Mouse (Mus musculus) liver, embryonic 16.5 days (tissue): Measurements from ENCODE around the gene Pcbd2. TPM values are rescaled to one million over a fixed set of nuclear protein-coding genes. Genes with fewer than 3 reads are reported as not detected.

Experiments used
- ATAC-seq: fragments of 200-750 bp; cut with Nextera tagmentation; 2 replicates; pipeline ENCODE4 v1.8.0; 2017; ENCODE audit warnings: low read depth, mild to moderate bottlenecking, moderate number of reproducible peaks, moderate library complexity
- H3K27ac ChIP-seq: fragments of 300-500 bp; sonication (generic); 2 replicates; pipeline ENCODE4 v1.5.1; 2014; ENCODE audit warnings: mild to moderate bottlenecking, low read length
- H3K27me3 ChIP-seq: fragments of 300-500 bp; sonication (generic); 2 replicates; pipeline ENCODE4 v1.6.1; 2014; ENCODE audit warnings: low read depth, low read length, mixed read lengths; ENCODE audit not compliant: control insufficient read depth, insufficient read depth
- H3K36me3 ChIP-seq: fragments of 300-500 bp; sonication (generic); 2 replicates; pipeline ENCODE4 v1.6.1; 2014; ENCODE audit warnings: mild to moderate bottlenecking; ENCODE audit not compliant: control insufficient read depth, insufficient read depth
- H3K4me1 ChIP-seq: fragments of 300-500 bp; sonication (generic); 2 replicates; pipeline ENCODE4 v1.6.1; 2014; ENCODE audit warnings: low read depth, low read length, mixed read lengths; ENCODE audit not compliant: control insufficient read depth
- H3K4me2 ChIP-seq: fragments of 300-500 bp; sonication (generic); 2 replicates; pipeline ENCODE4 v1.6.1; 2014; ENCODE audit warnings: low read depth, low read length, mixed read lengths
- H3K4me3 ChIP-seq: fragments of 300-500 bp; sonication (generic); 2 replicates; pipeline ENCODE4 v1.5.1; 2014; ENCODE audit warnings: low read depth, mild to moderate bottlenecking, low read length
- H3K9ac ChIP-seq: fragments of 300-500 bp; sonication (generic); 2 replicates; pipeline ENCODE4 v1.6.1; 2014; ENCODE audit warnings: low read depth, low read length
- H3K9me3 ChIP-seq: fragments of 300-500 bp; sonication (generic); replicated peaks from 2 replicates; pipeline ENCODE4 v1.6.1; 2016; ENCODE audit warnings: low read length; ENCODE audit not compliant: control insufficient read depth
- WGBS: fragments of 180-500 bp; shearing (Covaris S2); extraction: QIAGEN DNeasy Blood & Tissue Kit; methylation state at CpG from one replicate; pipeline ENCODE4 v1.1.7; 2014; ENCODE audit not compliant: insufficient replicate concordance; 5-methylcytosine and 5-hydroxymethylcytosine counted together
- polyA plus RNA-seq: library from polyadenylated mRNA; unstranded; fragments of >200 nt; fragmentation: Nextera tagmentation; extraction: Ambion mirVana; gene quantifications from 2 replicates; pipeline ENCODE4 v1.2.1, GENCODE M21; 2015

Gene Pcbd2
- polyA plus RNA-seq, 1 experiment from 2014 or later = 30.6 TPM

DNA sequence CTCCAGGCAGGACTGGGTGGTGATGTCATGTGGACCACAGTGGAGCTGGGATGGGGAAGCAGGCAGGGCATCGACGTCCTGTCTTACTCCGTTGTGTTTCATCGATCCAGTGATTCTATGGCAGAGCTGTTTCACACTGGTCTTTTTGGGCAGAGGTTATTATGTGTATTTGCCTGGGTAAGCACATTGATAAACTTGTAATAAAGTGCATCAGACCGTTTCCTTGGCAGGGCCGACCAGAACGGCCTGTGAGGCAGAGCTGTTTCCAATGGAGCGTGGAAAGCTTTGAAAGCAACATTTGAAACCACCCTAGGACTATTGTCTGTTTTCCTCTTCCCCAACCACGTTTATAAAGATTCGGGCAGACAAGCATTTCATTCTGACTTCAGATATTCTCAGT is 33.4 kb downstream of the Pcbd2 start:
- Histone ChIP-seq H3K4me3 (no peak overlapping the region), H3K4me2 (no peak overlapping the region), H3K27me3 (no peaks in the 10 kb centered on the region), H3K4me1 (no peaks in the 10 kb centered on the region), H3K9me3 (no peaks in the 10 kb centered on the region), H3K27ac (no peak overlapping the region), H3K36me3 (no peaks in the 10 kb centered on the region), H3K9ac (no peak overlapping the region)
- no peak for ATAC-seq
- WGBS = 65% methylated on average over 10 of the region's 10 CpGs

DNA sequence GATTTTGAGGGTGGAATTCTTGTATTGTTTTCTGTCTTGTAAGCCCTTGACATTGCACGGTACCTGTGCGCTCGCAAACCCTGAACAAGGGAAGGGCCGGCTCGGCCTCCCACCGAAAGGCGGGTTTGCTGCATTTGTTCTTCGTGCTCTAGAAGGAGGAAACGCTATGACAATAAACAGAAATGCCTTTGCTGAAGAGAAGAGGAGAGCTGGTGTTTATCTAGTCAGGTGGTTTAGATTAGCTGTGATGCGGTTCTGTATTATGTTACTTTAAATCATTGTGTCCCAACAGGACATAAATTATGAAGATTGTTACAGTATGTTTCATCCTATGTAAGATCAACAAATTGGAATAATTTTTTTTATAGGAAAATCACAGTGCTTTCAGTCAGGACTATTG is 34.3 kb downstream of the Pcbd2 start:
- Histone ChIP-seq H3K36me3 (no peaks in the 10 kb centered on the region), H3K9me3 (no peaks in the 10 kb centered on the region), H3K27me3 (no peaks in the 10 kb centered on the region), H3K4me1 (no peaks in the 10 kb centered on the region), H3K4me3 (no peak overlapping the region), H3K9ac (no peak overlapping the region), H3K4me2 (no peak overlapping the region), H3K27ac (no peak overlapping the region)
- 74% methylated on average over 10 of the region's 10 CpGs for WGBS
- ATAC-seq = no peak

DNA sequence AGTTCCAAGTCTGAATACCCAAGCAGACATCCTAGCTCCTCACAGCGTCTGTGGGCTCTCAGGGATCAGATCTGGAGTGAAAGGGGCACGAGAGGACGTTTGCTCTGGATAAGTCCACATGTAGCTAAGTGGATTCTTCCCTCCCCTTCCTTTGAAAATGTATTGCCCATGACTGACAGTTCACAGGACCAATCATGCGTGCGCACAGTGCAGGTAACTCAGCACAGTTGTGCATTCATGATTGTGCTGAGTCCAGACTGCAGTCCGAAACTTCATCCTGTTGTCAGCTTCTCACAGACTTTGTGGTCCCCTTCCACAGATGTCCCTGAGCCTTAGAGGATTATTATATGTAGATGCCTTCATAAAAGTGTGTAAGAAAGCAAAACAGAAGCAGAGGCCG is 47.2 kb downstream of the Pcbd2 start:
- ATAC-seq = no peak
- no peaks in the 10 kb centered on the region for H3K27me3 ChIP-seq
- WGBS = 68% methylated on average over 7 of the region's 7 CpGs
- H3K4me1 ChIP-seq = no peaks in the 10 kb centered on the region
- no peak overlapping the region for H3K4me3 ChIP-seq
- no peaks in the 10 kb centered on the region for H3K36me3 ChIP-seq
- H3K9ac ChIP-seq = no peak overlapping the region
- no peak overlapping the region for H3K4me2 ChIP-seq
- no peaks in the 10 kb centered on the region for H3K9me3 ChIP-seq
- no peak overlapping the region for H3K27ac ChIP-seq

DNA sequence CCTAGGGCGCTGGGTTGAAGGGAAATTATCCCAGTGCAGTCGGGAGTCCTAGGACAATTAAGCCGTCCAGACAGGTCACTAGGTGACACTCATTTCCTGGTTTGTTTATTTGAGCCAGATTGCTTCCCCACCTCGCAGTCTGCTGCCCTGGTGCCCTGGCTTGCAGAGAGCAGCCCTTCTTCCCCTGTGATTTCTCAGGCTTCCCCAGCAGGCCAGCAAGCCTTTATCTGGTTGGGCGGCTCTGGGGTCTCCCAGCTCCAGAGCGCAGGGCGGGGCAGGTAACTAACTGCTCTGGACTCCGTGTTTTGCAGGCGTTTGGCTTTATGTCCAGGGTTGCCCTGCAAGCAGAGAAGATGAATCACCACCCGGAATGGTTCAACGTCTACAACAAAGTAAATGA is 47.9 kb downstream of the Pcbd2 start:
- Histone ChIP-seq H3K4me1 (no peaks in the 10 kb centered on the region), H3K27ac (no peak overlapping the region), H3K9ac (no peak overlapping the region), H3K9me3 (no peaks in the 10 kb centered on the region), H3K27me3 (no peaks in the 10 kb centered on the region), H3K36me3 (no peaks in the 10 kb centered on the region), H3K4me3 (no peak overlapping the region), H3K4me2 (no peak overlapping the region)
- ATAC-seq = no peak
- 47% methylated on average over 11 of the region's 11 CpGs for WGBS

DNA sequence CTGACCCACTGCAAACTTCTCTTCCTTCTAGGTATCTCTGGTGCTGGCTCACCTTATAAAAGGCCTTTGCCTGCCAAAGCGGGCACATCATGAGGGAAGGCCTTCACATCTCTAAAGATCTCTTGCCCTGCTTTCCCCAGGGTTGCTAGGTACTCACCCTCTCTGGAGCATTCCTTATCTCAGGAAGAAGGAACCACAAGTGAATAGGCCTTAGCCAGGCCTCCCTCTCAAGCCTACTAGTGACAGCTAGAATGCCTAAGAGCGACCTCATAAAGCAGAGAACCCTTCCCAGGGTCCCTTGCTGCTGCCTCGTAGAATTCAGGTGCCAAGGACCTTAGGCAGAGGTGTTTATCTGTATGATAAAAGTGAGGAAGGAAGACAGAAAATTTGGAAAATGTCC is 57.1 kb downstream of the Pcbd2 start, which contains the start of gene Catsper3:
TSS of gene Catsper3 (plus strand) at position 301 of the 400 bp plus-strand sequence.
- no peak within 1 kb of the TSS for H3K9ac ChIP-seq
- no peak within 1 kb of the TSS for H3K27ac ChIP-seq
- no peak within 1 kb of the TSS for H3K4me2 ChIP-seq
- H3K36me3 ChIP-seq = no peaks in the 10 kb centered on the region
- no peaks in the 10 kb centered on the region for H3K27me3 ChIP-seq
- WGBS = 68% methylated on average over 3 of the region's 3 CpGs
- H3K9me3 ChIP-seq = no peaks in the 10 kb centered on the region
- no peak for ATAC-seq
- no peak within 1 kb of the TSS for H3K4me3 ChIP-seq
- H3K4me1 ChIP-seq = no peaks in the 10 kb centered on the region

DNA sequence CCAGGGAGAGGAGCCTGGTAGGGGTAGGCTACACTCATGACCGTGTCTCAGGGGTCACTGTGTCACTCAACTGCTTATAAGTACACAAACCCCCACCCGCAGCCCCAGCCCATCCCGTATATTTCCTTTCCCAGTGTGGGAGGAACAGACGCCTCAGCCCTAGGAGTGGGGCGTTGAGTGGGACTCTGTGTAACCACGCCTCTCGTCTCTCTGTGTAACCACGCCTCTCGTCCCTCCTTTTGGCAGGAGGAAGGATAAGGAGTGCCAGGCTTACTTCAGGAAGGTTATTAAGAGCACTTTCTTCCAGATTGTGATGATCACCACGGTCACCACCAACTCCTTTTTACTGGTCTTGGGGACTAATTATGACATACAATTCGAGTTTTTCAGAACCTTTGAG is 59.0 kb downstream of the Pcbd2 start:
- no peak overlapping the region for H3K27ac ChIP-seq
- no peak overlapping the region for H3K4me3 ChIP-seq
- ATAC-seq = no peak
- no peaks in the 10 kb centered on the region for H3K9me3 ChIP-seq
- WGBS = 50% methylated on average over 11 of the region's 11 CpGs
- no peaks in the 10 kb centered on the region for H3K4me1 ChIP-seq
- no peaks in the 10 kb centered on the region for H3K27me3 ChIP-seq
- no peaks in the 10 kb centered on the region for H3K36me3 ChIP-seq
- no peak overlapping the region for H3K9ac ChIP-seq
- no peak overlapping the region for H3K4me2 ChIP-seq

DNA sequence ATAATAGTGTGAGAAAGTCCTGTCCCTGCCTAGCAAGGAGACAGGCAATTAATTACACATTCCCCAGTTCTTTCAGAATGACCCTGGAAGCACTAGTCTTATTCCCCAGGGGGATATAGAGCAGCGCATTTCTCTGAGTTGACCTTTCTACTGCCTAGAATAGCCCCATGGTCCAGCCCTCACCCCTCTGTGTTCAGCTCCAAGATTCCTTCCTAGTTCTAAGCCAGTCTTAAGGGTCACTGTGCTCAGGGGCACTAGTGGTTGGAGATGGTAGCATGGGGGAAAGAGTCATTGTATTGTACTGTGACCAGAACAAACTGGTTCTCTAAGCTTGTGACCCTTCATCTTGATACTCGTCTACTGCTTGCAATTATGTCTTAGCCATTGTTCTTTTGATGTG is 74.1 kb downstream of the Pcbd2 start:
- 59% methylated on average over 2 of the region's 2 CpGs for WGBS
- Histone ChIP-seq H3K4me2 (no peak overlapping the region), H3K4me1 (no peaks in the 10 kb centered on the region), H3K4me3 (no peak overlapping the region), H3K36me3 (no peaks in the 10 kb centered on the region), H3K27ac (no peak overlapping the region), H3K9me3 (no peaks in the 10 kb centered on the region), H3K9ac (no peak overlapping the region), H3K27me3 (no peaks in the 10 kb centered on the region)
- ATAC-seq = no peak

DNA sequence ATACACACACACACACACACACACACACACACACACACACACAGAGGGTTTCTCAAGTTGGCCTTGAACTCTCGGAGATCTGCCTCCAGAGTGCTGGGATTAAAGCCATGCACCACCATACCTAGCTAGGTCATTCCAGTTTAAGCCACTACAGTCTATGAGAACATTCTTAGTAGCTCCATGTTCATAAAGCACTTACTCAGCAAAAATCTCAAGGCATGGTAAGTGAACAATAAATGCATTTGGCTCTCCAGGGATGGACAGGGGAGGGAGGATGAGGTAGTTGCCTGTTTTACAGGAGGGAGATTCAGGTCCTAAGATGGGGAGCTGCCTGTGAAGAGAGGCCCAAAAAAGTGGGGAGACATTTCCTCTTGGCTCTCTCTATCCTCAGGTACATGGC is 76.8 kb downstream of the Pcbd2 start:
- Histone ChIP-seq H3K9me3 (no peaks in the 10 kb centered on the region), H3K27ac (no peak overlapping the region), H3K4me1 (no peaks in the 10 kb centered on the region), H3K36me3 (no peaks in the 10 kb centered on the region), H3K9ac (no peak overlapping the region), H3K27me3 (no peaks in the 10 kb centered on the region), H3K4me2 (no peak overlapping the region), H3K4me3 (no peak overlapping the region)
- ATAC-seq = no peak
- WGBS = 60% methylated on average over 1 of the region's 1 CpGs

DNA sequence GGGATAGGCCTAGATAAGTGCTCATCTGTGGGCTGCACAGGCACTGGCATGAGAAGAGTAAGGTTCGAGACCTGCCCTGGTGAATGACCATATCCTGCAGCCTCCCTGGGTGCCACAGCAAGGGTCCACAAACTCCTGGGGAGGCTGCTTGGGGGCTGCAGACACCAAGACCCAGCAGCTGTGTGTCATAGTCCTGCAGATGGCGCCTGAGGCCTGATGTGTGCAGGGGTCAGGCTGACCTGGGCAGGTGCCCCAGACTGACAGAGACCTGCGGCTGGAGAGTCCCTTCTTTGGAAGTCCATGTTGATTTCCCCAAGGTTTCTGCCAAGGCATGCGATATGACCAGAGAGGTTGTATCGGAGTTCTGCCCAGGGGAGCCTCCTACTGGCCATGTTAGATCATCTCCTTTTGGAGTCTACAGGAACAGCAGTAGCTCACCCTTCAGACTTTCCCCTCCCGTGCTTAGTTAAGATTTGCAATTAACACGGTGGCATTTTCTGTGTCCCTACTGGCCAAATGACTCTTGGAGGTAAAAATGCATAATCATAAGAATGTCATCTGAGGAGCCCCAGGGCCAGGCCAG is 82.0 kb downstream of the Pcbd2 start:
- 60% methylated on average over 7 of the region's 7 CpGs for WGBS

More for the DNA sequence above, 82.0 kb downstream of the Pcbd2 start:
- H3K4me1 ChIP-seq = no peaks in the 10 kb centered on the region
- no peaks in the 10 kb centered on the region for H3K27me3 ChIP-seq
- H3K9me3 ChIP-seq = no peaks in the 10 kb centered on the region
- no peak overlapping the region for H3K27ac ChIP-seq
- no peaks in the 10 kb centered on the region for H3K36me3 ChIP-seq
- ATAC-seq = no peak
- H3K4me3 ChIP-seq = no peak overlapping the region
- no peak overlapping the region for H3K9ac ChIP-seq
- H3K4me2 ChIP-seq = no peak overlapping the region
